Mouse (Mus musculus): Measurements from ENCODE around the gene Ccr10.

Gene Ccr10

DNA sequence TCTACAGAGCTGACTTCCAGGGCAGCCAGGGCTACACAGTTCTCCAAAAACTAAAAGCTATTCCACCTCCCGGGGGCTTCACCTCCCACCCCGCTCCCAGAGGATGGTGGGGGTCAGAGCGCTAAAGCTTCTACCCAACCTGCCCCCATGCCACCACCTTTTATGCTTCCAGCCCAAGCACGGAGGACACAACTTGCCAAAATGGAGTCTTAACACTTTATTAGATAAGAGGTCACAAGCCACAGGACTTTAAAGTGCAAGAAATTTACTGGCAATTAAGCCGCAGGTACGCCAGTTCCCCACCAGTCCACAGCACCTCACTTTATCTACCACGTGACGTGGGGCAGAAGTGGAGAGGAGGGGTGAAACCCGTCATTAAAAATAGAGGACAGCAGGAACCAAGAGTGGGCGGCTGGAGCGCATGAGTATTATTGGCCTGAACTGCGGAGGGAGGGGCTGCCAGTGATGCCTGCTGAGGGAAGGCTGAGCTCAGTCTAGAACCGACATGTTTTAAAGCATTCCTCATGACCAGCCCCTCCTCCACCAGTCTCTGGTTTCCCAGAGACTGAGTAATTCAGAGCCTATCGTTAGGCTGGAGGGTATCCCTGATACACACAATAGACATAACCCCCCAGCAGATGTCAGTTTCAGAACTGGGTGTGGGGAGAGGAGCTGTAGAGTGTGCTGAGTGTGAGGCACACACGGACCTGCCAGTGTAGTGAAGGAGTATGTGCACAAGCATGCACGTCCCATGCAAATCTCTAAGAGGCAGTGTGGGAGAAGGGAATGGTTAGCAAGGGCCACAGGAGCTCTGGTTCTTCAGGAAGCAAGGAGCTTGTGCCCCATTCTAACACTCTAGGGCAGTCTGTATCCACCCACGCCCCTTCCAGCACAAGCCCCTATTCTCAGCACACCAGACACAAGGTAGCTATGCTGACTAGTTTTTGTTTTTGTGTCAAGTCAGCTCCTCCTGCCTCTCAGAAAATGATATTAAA, 16.0 kb upstream of the Ccr10 start:
- Histone ChIP-seq H3K9me3 (ENCODE audit: low read length) (no peaks in the 10 kb centered on the region), H3K36me3 (ENCODE audit: insufficient read depth, low read length) (peaks cover 43% of the 10 kb centered on the region), H3K4me3 (replicated peaks; ENCODE audit: low read length) (peak overlapping the region; percentile 10; the same call in 1 of the 2 replicates), H3K27me3 (ENCODE audit: insufficient read depth, low read length) (no peaks in the 10 kb centered on the region), H3K4me1 (replicated peaks; ENCODE audit: low read depth, low read length) (peaks cover 43% of the 10 kb centered on the region)
- no peak for TF ChIP-seq NANOG (IDR thresholded peaks at IDR 0.05; ENCODE audit: borderline replicate concordance, low read length)
- no peak for TF ChIP-seq CTCF (conservative IDR thresholded peaks at IDR 0.05; ENCODE audit: low read length)
- no peak for TF ChIP-seq POU5F1 (IDR thresholded peaks at IDR 0.05; ENCODE audit: borderline replicate concordance, low read length)

DNA sequence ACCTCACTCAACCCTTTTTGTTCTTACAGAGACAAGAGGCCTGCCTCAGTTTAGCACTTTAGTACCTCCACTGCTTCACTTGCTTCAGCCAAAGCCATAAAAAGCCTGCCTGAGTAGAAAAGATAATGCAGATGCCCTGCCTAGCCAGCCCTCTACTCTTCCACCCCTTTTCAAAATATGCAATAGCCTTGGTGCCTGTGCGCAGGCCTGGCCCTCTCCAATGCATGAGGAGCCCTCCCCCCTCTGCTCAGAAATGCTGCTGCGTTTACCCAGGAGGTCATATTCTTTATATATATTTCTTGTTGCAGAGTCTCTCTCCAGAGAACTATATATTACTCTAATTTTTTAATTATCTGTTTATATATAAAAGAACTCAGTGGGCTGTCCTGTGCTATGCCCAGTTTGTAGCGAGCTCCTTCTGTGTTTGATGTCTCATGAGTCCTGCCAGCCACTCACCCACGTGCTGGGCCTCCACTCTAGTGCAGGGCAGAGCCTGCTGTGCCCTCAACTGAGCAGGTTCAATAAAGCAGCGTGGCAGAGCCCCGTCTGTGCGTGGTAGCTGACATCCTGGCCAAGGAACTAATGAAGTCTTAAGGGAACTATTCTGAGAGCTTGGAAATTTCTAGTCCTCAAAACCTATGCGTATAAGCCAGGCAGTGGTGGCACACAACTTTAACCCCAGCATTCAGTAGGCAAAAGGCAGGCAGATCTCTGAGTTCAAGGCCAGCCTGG, 15.1 kb upstream of the Ccr10 start:
- TF ChIP-seq POU5F1 (IDR thresholded peaks at IDR 0.05; ENCODE audit: borderline replicate concordance, low read length), result no peak
- no peak for TF ChIP-seq CTCF (conservative IDR thresholded peaks at IDR 0.05; ENCODE audit: low read length)
- TF ChIP-seq NANOG (IDR thresholded peaks at IDR 0.05; ENCODE audit: borderline replicate concordance, low read length), result no peak
- Histone ChIP-seq H3K4me3 (replicated peaks; ENCODE audit: low read length) (0 out of 2 replicates have a peak overlapping the region, but pooled peaks have one; percentile 4), H3K4me1 (replicated peaks; ENCODE audit: low read depth, low read length) (peaks cover 43% of the 10 kb centered on the region), H3K9me3 (ENCODE audit: low read length) (no peaks in the 10 kb centered on the region), H3K36me3 (ENCODE audit: insufficient read depth, low read length) (peaks cover 34% of the 10 kb centered on the region), H3K27me3 (ENCODE audit: insufficient read depth, low read length) (0 out of 2 replicates have a peak, but pooled peaks cover under 1% of the 10 kb centered on the region)

DNA sequence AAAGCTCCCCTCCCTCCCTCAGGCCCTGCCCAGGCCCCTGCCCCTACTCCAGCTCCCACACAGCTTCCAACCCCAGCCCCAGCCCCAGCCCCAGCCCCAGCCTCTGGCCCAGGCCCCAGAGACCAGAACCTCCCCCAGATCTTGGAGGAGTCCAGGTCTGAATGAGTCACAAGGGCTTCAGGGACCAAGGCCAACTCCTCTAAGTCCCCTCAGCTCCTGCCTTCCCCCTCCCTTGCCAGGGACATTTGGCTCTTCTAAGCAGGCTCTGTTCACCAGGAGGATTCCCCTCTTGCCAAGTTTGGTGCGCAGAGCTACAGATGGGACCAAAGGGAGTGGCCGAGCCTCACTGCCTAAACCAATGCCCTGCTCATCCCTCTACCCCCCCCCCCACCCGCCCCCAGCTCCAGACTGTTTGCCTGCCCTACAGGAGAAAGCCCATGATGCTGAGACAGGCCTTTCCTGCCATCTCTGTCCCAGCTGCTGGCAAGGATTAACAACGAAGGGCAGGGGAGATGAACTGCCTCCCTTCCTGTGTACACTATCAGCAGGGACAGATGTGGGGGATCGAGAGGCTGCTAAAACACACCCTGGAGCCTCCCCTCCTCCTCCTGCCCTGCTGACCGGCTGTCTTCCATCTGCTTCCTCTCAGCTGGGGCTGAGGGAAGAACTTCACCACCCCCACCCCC, 14.4 kb upstream of the Ccr10 start:
- no peak for TF ChIP-seq CTCF (conservative IDR thresholded peaks at IDR 0.05; ENCODE audit: low read length)
- no peak for TF ChIP-seq POU5F1 (IDR thresholded peaks at IDR 0.05; ENCODE audit: borderline replicate concordance, low read length)
- TF ChIP-seq NANOG (IDR thresholded peaks at IDR 0.05; ENCODE audit: borderline replicate concordance, low read length), result no peak
- H3K36me3 ChIP-seq (ENCODE audit: insufficient read depth, low read length), result peaks cover 28% of the 10 kb centered on the region
- H3K4me3 ChIP-seq (replicated peaks; ENCODE audit: low read length), result 0 out of 2 replicates have a peak overlapping the region, but pooled peaks have one; percentile 4
- peaks cover 7% of the 10 kb centered on the region for H3K27me3 ChIP-seq (ENCODE audit: insufficient read depth, low read length)
- H3K9me3 ChIP-seq (ENCODE audit: low read length), result no peaks in the 10 kb centered on the region
- peaks cover 43% of the 10 kb centered on the region for H3K4me1 ChIP-seq (replicated peaks; ENCODE audit: low read depth, low read length)

DNA sequence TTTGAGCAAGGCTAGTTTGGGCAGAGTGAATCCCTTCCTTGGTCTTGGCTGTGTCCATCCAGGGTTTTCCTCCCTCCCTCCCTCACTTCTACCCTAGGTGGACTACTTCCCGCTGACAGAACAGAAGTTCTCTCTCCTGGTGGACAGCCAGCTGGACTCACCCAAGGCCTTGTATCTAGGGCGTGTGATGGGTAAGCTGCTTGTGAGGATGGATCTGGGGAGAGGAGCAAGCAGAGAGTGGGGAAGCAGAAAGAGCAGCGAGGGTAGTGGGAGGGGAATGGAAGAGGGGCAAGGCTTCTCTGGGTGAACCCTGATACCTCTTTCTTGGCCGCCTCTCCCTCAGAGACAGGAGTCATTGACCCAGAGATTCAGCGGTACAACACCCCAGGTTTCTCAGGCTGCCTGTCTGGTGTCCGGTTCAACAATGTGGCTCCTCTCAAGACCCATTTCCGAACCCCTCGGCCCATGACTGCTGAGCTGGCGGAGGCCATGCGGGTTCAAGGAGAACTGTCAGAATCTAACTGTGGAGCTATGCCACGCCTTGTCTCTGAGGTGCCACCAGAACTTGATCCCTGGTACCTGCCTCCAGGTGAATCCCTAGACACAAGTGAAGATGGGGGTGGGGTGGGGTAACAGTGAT, 13.0 kb upstream of the Ccr10 start:
- TF ChIP-seq CTCF (conservative IDR thresholded peaks at IDR 0.05; ENCODE audit: low read length) (no peak), NANOG (IDR thresholded peaks at IDR 0.05; ENCODE audit: borderline replicate concordance, low read length) (no peak), POU5F1 (IDR thresholded peaks at IDR 0.05; ENCODE audit: borderline replicate concordance, low read length) (no peak)
- H3K4me3 ChIP-seq (replicated peaks; ENCODE audit: low read length), result no peak overlapping the region

DNA sequence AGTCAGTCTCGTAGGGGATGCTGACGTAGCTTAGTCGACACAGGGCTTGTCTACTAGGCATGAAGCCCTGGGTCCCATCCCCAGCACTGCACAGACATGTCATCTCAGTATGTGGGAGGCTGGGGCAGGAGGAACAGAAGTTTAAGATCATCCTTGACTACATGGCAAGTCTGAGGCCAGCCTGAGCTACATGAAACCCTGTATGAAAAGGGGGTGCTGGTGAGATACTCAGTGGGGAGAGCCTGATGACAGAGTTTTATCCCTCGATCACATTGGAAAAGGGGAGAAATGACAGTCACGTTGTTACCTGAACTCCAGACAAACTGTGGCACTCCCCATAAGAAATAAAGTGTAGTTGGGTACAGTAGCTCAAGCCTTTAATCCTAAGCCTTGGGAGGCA, 12.3 kb upstream of the Ccr10 start:
- TF ChIP-seq POU5F1 (IDR thresholded peaks at IDR 0.05; ENCODE audit: borderline replicate concordance, low read length) (no peak), NANOG (IDR thresholded peaks at IDR 0.05; ENCODE audit: borderline replicate concordance, low read length) (no peak), CTCF (conservative IDR thresholded peaks at IDR 0.05; ENCODE audit: low read length) (no peak)
- peaks cover 22% of the 10 kb centered on the region for H3K27me3 ChIP-seq (ENCODE audit: insufficient read depth, low read length)
- no peaks in the 10 kb centered on the region for H3K9me3 ChIP-seq (ENCODE audit: low read length)
- peaks cover 43% of the 10 kb centered on the region for H3K4me1 ChIP-seq (replicated peaks; ENCODE audit: low read depth, low read length)
- no peak overlapping the region for H3K4me3 ChIP-seq (replicated peaks; ENCODE audit: low read length)
- peaks cover 7% of the 10 kb centered on the region for H3K36me3 ChIP-seq (ENCODE audit: insufficient read depth, low read length)

More for the DNA sequence above, 13.0 kb upstream of the Ccr10 start:
- H3K27me3 ChIP-seq (ENCODE audit: insufficient read depth, low read length), result peaks cover 15% of the 10 kb centered on the region
- H3K9me3 ChIP-seq (ENCODE audit: low read length), result no peaks in the 10 kb centered on the region
- H3K4me1 ChIP-seq (replicated peaks; ENCODE audit: low read depth, low read length), result peaks cover 43% of the 10 kb centered on the region
- H3K36me3 ChIP-seq (ENCODE audit: insufficient read depth, low read length), result peaks cover 15% of the 10 kb centered on the region

DNA sequence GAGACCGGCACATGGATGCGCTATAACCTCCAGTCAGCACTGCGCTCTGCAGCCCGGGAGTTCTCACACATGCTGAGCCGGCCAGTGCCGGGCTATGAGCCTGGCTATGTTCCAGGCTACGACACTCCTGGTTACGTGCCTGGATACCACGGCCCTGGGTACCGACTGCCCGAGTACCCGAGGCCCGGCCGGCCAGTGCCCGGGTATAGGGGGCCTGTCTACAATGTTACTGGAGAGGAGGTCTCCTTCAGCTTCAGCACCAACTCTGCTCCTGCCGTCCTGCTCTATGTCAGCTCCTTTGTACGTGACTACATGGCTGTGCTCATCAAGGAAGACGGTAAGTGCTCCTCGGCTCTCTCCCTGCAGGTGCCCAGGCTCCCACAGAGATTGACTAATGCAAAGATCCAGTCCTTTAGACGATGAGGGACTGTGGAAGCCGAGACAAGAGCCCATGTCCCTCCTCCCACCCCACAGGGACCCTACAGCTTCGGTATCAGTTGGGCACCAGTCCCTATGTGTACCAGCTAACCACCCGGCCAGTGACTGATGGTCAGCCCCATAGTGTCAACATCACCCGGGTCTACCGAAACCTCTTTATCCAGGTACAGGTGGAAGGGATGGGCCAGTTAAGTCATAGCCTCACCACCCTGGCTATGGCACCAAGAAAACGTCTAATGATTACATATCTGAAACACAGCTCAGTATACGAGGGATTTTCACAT, 11.4 kb upstream of the Ccr10 start:
- Histone ChIP-seq H3K4me1 (replicated peaks; ENCODE audit: low read depth, low read length) (peaks cover 37% of the 10 kb centered on the region), H3K36me3 (ENCODE audit: insufficient read depth, low read length) (no peaks in the 10 kb centered on the region), H3K4me3 (replicated peaks; ENCODE audit: low read length) (no peak overlapping the region), H3K9me3 (ENCODE audit: low read length) (no peaks in the 10 kb centered on the region), H3K27me3 (ENCODE audit: insufficient read depth, low read length) (peaks cover 30% of the 10 kb centered on the region)
- TF ChIP-seq NANOG (IDR thresholded peaks at IDR 0.05; ENCODE audit: borderline replicate concordance, low read length) (no peak), POU5F1 (IDR thresholded peaks at IDR 0.05; ENCODE audit: borderline replicate concordance, low read length) (no peak), CTCF (conservative IDR thresholded peaks at IDR 0.05; ENCODE audit: low read length) (no peak)

DNA sequence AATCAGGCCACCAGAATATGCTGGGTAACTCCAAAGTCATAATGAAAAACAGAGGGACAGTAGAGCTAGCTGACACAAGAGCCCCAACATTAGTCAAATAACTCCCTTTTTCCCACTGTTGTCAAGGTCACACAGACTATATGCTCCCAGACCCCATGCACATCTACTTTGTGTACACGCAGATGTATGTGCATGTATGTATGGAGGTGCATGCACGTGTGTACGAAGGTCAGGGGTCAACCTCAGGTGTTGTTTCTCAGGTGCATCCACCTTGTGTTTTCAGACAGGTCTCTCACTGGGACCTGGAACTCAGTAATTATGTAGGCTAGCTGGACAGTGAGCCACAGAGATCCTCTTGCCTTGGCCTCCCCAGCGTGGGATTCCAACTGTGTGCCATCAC, 10.2 kb upstream of the Ccr10 start:
- H3K36me3 ChIP-seq (ENCODE audit: insufficient read depth, low read length), result no peaks in the 10 kb centered on the region
- H3K4me1 ChIP-seq (replicated peaks; ENCODE audit: low read depth, low read length), result peaks cover 28% of the 10 kb centered on the region
- TF ChIP-seq NANOG (IDR thresholded peaks at IDR 0.05; ENCODE audit: borderline replicate concordance, low read length) (no peak), POU5F1 (IDR thresholded peaks at IDR 0.05; ENCODE audit: borderline replicate concordance, low read length) (no peak), CTCF (conservative IDR thresholded peaks at IDR 0.05; ENCODE audit: low read length) (no peak)
- H3K27me3 ChIP-seq (ENCODE audit: insufficient read depth, low read length), result peaks cover 33% of the 10 kb centered on the region
- no peak overlapping the region for H3K4me3 ChIP-seq (replicated peaks; ENCODE audit: low read length)
- H3K9me3 ChIP-seq (ENCODE audit: low read length), result no peaks in the 10 kb centered on the region

All from E14TG2a.4 (cell line).